Mouse (Mus musculus) forebrain, embryonic 11.5 days (tissue): ENCODE results near the gene Slc10a4. TPM values are rescaled to one million over a fixed set of nuclear protein-coding genes. Genes with fewer than 3 reads are reported as not detected.
"Not testable (repeated sequence)": the region's sequence is repeated elsewhere in the genome, so short reads cannot be mapped to it uniquely, and the experiment has no call there.

Experiments used
- ATAC-seq: fragments of 200-750 bp; cut with Nextera tagmentation; replicated peaks from 2 replicates; pipeline ENCODE4 v1.8.0; 2017; ENCODE audit warnings: moderate TSS enrichment; ENCODE audit not compliant: low FRiP score
- DNase-seq: peaks from one replicate; pipeline ENCODE4 v3.0.0-alpha.2; 2017; ENCODE audit warnings: low spot score
- H3K27ac ChIP-seq: fragments of 300-500 bp; sonication (generic); 2 replicates; pipeline ENCODE4 v1.5.1; 2014; ENCODE audit warnings: low read depth, low read length
- H3K27me3 ChIP-seq: fragments of 300-500 bp; sonication (generic); 2 replicates; pipeline ENCODE4 v1.6.1; 2014; ENCODE audit warnings: mild to moderate bottlenecking, low read length, mixed read lengths; ENCODE audit not compliant: control insufficient read depth, insufficient read depth
- H3K36me3 ChIP-seq: fragments of 300-500 bp; sonication (generic); 2 replicates; pipeline ENCODE4 v1.6.1; 2014; ENCODE audit warnings: mild to moderate bottlenecking, low read length, moderate library complexity, mixed read lengths; ENCODE audit not compliant: control insufficient read depth, insufficient read depth
- H3K4me1 ChIP-seq: fragments of 300-500 bp; sonication (generic); replicated peaks from 2 replicates; pipeline ENCODE4 v1.6.1; 2014; ENCODE audit warnings: low read length, mixed read lengths; ENCODE audit not compliant: control insufficient read depth, insufficient read depth
- H3K4me2 ChIP-seq: fragments of 300-500 bp; sonication (generic); 2 replicates; pipeline ENCODE4 v1.6.1; 2014; ENCODE audit warnings: low read depth, mild to moderate bottlenecking, low read length, moderate library complexity, mixed read lengths; ENCODE audit not compliant: severe bottlenecking
- H3K4me3 ChIP-seq: fragments of 300-500 bp; sonication (generic); 2 replicates; pipeline ENCODE4 v1.5.1; 2014; ENCODE audit warnings: low read depth, low read length
- H3K9ac ChIP-seq: fragments of 300-500 bp; sonication (generic); 2 replicates; pipeline ENCODE4 v1.6.1; 2014; ENCODE audit warnings: low read length
- H3K9me3 ChIP-seq: fragments of 300-500 bp; sonication (generic); 2 replicates; pipeline ENCODE4 v1.6.1; 2016; ENCODE audit warnings: low read length, mixed read lengths; ENCODE audit not compliant: control insufficient read depth
- WGBS: fragments of 180-500 bp; shearing (Covaris S2); extraction: QIAGEN DNeasy Blood & Tissue Kit; methylation state at CpG from one replicate; pipeline ENCODE4 v1.1.7; 2014; 5-methylcytosine and 5-hydroxymethylcytosine counted together
- polyA plus RNA-seq: library from polyadenylated mRNA; unstranded; fragments of >200 nt; fragmentation: Nextera tagmentation; extraction: Ambion mirVana; gene quantifications from 2 replicates; pipeline ENCODE4 v1.2.1, GENCODE M21; 2014

Slc10a4 gene
- polyA plus RNA-seq, 1 experiment from 2014 or later = 13.2 TPM

DNA sequence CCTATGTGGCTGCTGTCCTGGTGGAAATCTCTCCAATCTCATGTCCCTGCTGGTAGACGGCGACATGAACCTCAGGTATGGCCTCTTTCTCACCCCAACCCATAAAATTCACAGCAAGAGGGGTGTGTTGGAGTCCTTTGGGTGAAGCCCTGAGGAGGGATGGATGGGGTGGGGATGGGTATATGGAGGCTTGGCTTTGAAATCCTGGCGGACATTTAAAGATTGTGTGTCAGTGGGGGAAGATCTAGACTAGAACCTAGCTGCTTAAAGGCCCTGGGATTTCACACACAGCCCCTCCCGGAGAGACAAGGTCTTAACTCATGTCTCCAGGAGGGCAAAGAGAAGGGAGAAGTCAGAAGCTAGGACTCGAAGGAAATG lies 888 bp downstream of the Slc10a4 start:
- H3K27me3 ChIP-seq = peaks cover 9% of the 10 kb centered on the region; the same call in 1 of the 2 replicates
- H3K4me2 ChIP-seq = peak overlapping the region; percentile 58; the same call in 1 of the 2 replicates

DNA sequence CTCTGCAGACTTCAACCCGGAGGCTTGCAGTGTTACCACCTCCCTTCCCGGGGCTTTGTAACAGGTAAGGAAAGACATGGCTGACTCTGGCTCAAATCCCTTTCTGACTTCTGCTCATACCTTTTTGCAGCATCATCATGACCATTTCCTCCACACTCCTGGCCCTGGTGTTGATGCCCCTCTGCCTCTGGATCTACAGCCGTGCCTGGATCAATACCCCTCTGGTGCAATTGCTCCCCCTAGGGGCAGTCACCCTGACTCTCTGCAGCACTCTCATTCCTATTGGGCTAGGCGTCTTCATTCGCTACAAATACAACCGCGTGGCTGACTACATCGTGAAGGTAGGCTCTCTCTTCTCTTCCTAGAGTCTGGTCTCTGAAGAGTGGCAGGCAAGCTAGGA lies 1.5 kb downstream of the Slc10a4 start:
- H3K27me3 ChIP-seq, DNase-seq: not testable (repeated sequence)

More for the DNA sequence above, 888 bp downstream of the Slc10a4 start:
- H3K36me3 ChIP-seq = no peaks in the 10 kb centered on the region
- no peaks in the 10 kb centered on the region for H3K4me1 ChIP-seq
- WGBS = 47% methylated on average over 5 of the region's 5 CpGs
- H3K27ac ChIP-seq = no peak overlapping the region
- no peak for ATAC-seq
- no peak for DNase-seq
- H3K9ac ChIP-seq = 0 out of 2 replicates have a peak overlapping the region, but pooled peaks have one; percentile 24
- H3K9me3 ChIP-seq = no peaks in the 10 kb centered on the region
- H3K4me3 ChIP-seq = peak overlapping the region; percentile 28

DNA sequence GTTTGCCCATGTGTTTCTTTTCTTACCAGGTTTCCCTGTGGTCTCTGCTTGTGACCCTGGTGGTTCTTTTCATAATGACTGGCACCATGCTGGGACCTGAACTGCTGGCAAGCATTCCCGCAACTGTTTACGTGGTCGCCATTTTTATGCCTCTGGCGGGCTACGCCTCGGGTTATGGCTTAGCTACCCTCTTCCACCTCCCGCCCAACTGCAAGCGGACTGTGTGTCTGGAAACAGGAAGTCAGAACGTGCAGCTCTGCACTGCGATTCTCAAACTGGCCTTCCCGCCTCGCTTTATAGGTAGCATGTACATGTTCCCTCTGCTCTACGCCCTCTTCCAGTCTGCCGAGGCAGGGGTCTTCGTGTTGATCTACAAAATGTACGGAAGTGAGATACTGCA lies 5.1 kb downstream of the Slc10a4 start:
- not testable (repeated sequence) for H3K36me3 ChIP-seq, H3K4me2 ChIP-seq, ATAC-seq, H3K9me3 ChIP-seq, H3K27ac ChIP-seq, H3K4me3 ChIP-seq, H3K9ac ChIP-seq, H3K4me1 ChIP-seq, DNase-seq
- peaks cover 12% of the 10 kb centered on the region for H3K27me3 ChIP-seq
- 91% methylated on average over 13 of the region's 16 CpGs for WGBS

More for the DNA sequence above, 1.5 kb downstream of the Slc10a4 start:
- H3K4me2 ChIP-seq, ATAC-seq, H3K4me1 ChIP-seq, H3K9me3 ChIP-seq, H3K36me3 ChIP-seq, H3K9ac ChIP-seq, H3K27ac ChIP-seq, H3K4me3 ChIP-seq: not testable (repeated sequence)
- WGBS = 34% methylated on average over 8 of the region's 8 CpGs

DNA sequence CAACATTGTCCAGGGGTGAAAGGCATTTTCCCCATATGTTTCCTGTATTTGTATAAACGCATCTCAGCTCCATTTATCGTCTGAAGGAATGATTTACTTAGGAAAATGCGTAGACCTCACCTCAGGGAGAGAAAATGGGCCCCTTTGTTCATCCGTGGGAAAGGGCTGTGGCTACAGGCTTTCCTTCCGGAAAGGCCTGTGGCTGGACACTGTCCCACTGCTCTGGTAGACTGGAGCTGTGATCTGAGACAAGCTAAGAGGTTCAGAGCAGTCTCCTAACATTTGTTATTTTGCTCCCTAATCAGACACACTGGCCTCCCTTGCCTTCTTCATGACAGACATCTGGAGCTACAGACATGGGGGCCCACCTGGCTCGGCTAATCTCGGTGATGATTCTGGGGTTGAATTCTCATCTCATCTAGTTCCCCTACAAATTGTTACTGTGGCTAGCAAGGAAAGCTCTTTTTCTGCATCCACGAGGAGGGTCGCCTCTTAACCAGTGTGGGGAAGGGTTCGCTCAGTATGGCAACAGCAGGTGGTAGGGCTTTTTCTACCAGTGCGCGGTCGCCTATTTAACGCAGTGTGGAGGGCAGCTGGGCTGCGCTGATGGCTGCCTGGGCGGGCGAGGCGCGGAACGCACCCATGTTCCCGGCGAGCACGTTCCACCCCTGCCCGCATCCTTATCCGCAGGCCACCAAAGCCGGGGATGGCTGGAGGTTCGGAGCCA lies 6.4 kb downstream of the Slc10a4 start:
- H3K9ac ChIP-seq, H3K27me3 ChIP-seq, H3K36me3 ChIP-seq, H3K9me3 ChIP-seq, H3K27ac ChIP-seq, H3K4me1 ChIP-seq: not testable (repeated sequence)
- peak; percentile 68 for ATAC-seq
- H3K4me3 ChIP-seq = peak overlapping the region; percentile 30; the same call in 1 of the 2 replicates
- WGBS = 25% methylated on average over 23 of the region's 27 CpGs
- peak; percentile 59 for DNase-seq
- H3K4me2 ChIP-seq = peak overlapping the region; percentile 61; the same call in 1 of the 2 replicates

DNA sequence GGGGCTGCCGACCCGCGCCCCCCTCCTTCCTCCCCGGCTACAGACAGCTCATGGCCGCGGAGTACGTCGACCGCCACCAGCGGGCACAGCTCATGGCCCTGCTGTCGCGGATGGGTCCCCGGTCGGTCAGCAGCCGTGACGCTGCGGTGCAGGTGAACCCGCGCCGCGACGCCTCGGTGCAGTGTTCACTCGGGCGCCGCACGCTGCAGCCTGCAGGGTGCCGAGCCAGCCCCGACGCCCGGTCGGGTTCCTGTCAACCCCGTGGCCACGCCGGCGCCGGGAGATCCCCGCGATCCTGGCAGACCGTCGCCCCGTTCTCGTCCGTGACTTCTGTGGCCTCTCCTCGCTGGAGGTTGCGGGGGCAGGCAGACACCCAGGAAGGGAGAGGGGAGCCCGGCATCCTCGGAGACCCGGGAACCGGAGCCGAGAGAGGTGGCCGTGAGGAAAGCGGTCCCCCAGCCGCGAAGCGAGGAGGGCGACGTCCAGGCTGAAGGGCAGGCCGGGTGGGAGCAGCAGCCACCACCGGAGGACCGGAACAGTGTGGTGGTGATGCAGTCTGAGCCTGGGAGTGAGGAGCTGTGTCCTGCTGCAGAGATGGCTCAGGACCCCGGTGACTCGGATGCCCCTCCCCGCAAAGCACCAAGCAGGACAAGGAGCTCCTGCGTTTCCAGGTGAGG lies 7.1 kb downstream of the Slc10a4 start:
- ATAC-seq (peak; percentile 75), DNase-seq (peak; percentile 63)
- H3K9me3 ChIP-seq, H3K4me1 ChIP-seq, H3K27ac ChIP-seq, H3K36me3 ChIP-seq, H3K27me3 ChIP-seq: not testable (repeated sequence)
- 3% methylated on average over 45 of the region's 65 CpGs for WGBS
- peak overlapping the region; percentile 5; the same call in 1 of the 2 replicates for H3K9ac ChIP-seq
- peak overlapping the region; percentile 30 for H3K4me3 ChIP-seq
- peak overlapping the region; percentile 61 for H3K4me2 ChIP-seq

DNA sequence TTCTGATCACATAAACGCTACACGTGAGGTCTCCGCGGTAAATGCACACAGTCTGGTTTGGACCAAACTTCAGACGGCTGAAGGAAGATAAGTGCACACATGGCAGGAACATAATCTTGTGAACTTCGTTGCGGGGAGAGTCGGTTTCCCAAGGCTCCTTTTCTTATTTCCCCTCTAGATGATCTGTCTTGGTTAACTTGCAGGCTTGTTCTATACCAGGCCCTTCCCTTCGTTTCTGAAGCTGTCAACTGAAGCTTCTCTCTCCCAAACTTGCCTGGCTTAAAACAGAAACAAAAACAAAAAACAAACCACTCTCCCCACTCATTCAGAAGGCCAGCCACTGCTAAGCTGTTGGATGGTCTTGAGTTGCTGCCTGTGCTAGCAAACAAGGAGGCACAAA lies 8.1 kb downstream of the Slc10a4 start:
- WGBS = 57% methylated on average over 9 of the region's 9 CpGs
- no peak overlapping the region for H3K4me2 ChIP-seq
- H3K9me3 ChIP-seq = no peaks in the 10 kb centered on the region
- no peak overlapping the region for H3K9ac ChIP-seq
- no peaks in the 10 kb centered on the region; the same call in 1 of the 2 replicates for H3K4me1 ChIP-seq
- peaks cover 5% of the 10 kb centered on the region for H3K27me3 ChIP-seq
- ATAC-seq (no peak), DNase-seq (no peak)
- no peak overlapping the region for H3K27ac ChIP-seq
- no peaks in the 10 kb centered on the region for H3K36me3 ChIP-seq
- no peak overlapping the region for H3K4me3 ChIP-seq

DNA sequence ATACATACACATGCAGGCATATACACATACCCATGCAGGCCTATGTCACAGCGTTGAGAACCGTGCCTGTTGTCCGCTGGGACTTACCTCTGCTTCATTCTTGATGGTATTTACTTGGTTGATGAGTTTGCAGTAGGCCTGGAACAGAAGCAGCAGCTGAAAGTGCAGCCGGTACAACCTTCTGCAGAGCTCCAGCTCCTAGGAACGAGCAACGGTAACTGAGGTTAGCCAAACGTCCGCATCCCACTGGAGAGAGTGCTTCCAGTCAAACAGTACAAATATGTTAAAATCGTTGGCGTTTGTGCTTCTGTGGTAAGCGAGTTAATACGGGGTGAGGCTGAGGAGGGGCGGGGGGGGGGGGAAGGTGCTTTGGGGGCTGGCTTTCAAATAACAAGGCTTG lies 17.1 kb downstream of the Slc10a4 start:
- ATAC-seq = no peak
- 95% methylated on average over 13 of the region's 13 CpGs for WGBS
- no peaks in the 10 kb centered on the region for H3K36me3 ChIP-seq

DNA sequence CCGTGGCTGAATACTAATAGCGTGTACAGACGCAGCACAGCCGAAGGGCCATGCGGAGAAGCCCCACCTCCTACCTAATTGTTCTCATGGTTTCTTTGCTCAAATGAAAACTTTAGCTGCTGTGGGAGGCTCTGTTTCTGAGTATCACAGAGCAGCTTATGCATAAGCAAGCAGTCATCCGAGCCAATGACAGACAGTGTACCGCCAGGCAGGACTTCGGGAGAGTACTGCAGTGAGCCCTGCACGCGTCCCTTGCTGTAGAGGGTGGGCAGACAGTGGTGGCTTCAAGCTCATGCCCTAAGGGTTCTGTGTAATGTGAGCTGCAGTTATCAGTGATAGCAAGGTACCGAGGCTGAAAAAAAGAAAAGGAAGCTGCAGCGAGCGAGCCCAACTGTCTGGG lies 22.0 kb downstream of the Slc10a4 start:
- DNase-seq = no peak
- no peak for ATAC-seq
- 91% methylated on average over 13 of the region's 13 CpGs for WGBS

More for the DNA sequence above, 17.1 kb downstream of the Slc10a4 start:
- Histone ChIP-seq H3K9ac (no peak overlapping the region), H3K9me3 (no peaks in the 10 kb centered on the region), H3K27ac (no peak overlapping the region), H3K4me1 (no peaks in the 10 kb centered on the region), H3K27me3 (no peaks in the 10 kb centered on the region), H3K4me2 (no peak overlapping the region), H3K4me3 (no peak overlapping the region)
- no peak for DNase-seq

More for the DNA sequence above, 22.0 kb downstream of the Slc10a4 start:
- Histone ChIP-seq H3K27ac (no peak overlapping the region), H3K4me3 (no peak overlapping the region), H3K36me3 (peaks cover 6% of the 10 kb centered on the region; the same call in 1 of the 2 replicates), H3K9ac (no peak overlapping the region), H3K9me3 (no peaks in the 10 kb centered on the region), H3K4me2 (no peak overlapping the region), H3K27me3 (no peaks in the 10 kb centered on the region), H3K4me1 (no peaks in the 10 kb centered on the region)
